Mouse (Mus musculus): Measurements from ENCODE around the gene Tmem14c. TPM values are rescaled to one million over a fixed set of nuclear protein-coding genes. Genes with fewer than 3 reads are reported as not detected.
A peak's percentile ranks its signal among the peaks of the same experiment; 100 is the strongest.

The Tmem14c gene
- polyA plus RNA-seq (2015; fragmentation: Nextera tagmentation; extraction: Ambion mirVana), result 207 and 214 TPM in 2 replicates

GRCm38 (mm10) chr13:41015829-41016634 is at the start of gene Tmem14c:
Gene Tmem14c (plus strand): TSS chr13:41016292.
- peak within 1 kb of the TSS; percentile 97 for H3K27ac ChIP-seq
- peak; percentile 99 for ATAC-seq (replicated peaks; ENCODE audit: low FRiP score)
- H3K27me3 ChIP-seq, result no peaks in the 10 kb centered on the region
- H3K36me3 ChIP-seq, result peaks cover 72% of the 10 kb centered on the region
- peak within 1 kb of the TSS; percentile 65 for H3K9ac ChIP-seq
- peaks cover 15% of the 10 kb centered on the region for H3K4me1 ChIP-seq
- no peaks in the 10 kb centered on the region for H3K9me3 ChIP-seq (replicated peaks)
- WGBS, result under 1% methylated on average over 43 of the region's 43 CpGs
- peak within 1 kb of the TSS; percentile 70 for H3K4me3 ChIP-seq (replicated peaks)
- peak within 1 kb of the TSS; percentile 70 for H3K4me2 ChIP-seq

GRCm38 (mm10) chr13:40967609-40968008 is 48.5 kb upstream of the Tmem14c start:
- H3K4me3 ChIP-seq (replicated peaks), result no peak overlapping the region
- no peaks in the 10 kb centered on the region for H3K27me3 ChIP-seq
- H3K36me3 ChIP-seq, result no peaks in the 10 kb centered on the region
- H3K27ac ChIP-seq, result no peak overlapping the region
- H3K9me3 ChIP-seq (replicated peaks), result no peaks in the 10 kb centered on the region
- H3K9ac ChIP-seq, result no peak overlapping the region
- H3K4me2 ChIP-seq, result no peak overlapping the region
- no peaks in the 10 kb centered on the region for H3K4me1 ChIP-seq
- WGBS, result 93% methylated on average over 10 of the region's 10 CpGs
- no peak for ATAC-seq (replicated peaks; ENCODE audit: low FRiP score)

DNA sequence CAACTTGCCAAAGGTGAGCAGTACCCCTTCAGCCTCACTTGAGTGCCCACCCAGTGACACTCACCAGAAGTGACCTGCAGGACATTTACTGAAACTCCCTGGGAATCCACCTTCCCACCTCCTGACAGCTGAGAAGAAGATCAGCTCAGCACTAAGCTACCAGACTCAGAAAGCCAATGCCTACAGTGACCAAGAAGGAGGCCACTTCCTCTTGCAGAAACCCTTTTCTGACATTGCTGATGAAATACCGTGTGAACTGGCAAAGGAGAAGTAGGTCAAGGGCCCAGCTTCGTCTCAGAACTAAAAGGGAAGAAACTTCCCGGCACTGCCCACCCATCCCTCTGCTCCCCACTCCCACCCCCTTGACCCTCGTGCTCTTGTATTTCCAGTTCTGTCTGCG is 47.5 kb upstream of the Tmem14c start:
- no peak overlapping the region for H3K4me2 ChIP-seq
- ATAC-seq (replicated peaks; ENCODE audit: low FRiP score), result no peak
- no peak overlapping the region for H3K4me3 ChIP-seq (replicated peaks)
- no peaks in the 10 kb centered on the region for H3K9me3 ChIP-seq (replicated peaks)
- H3K27ac ChIP-seq, result no peak overlapping the region
- WGBS, result 60% methylated on average over 5 of the region's 5 CpGs
- no peaks in the 10 kb centered on the region for H3K36me3 ChIP-seq
- H3K4me1 ChIP-seq, result no peaks in the 10 kb centered on the region
- no peaks in the 10 kb centered on the region for H3K27me3 ChIP-seq
- H3K9ac ChIP-seq, result no peak overlapping the region

DNA sequence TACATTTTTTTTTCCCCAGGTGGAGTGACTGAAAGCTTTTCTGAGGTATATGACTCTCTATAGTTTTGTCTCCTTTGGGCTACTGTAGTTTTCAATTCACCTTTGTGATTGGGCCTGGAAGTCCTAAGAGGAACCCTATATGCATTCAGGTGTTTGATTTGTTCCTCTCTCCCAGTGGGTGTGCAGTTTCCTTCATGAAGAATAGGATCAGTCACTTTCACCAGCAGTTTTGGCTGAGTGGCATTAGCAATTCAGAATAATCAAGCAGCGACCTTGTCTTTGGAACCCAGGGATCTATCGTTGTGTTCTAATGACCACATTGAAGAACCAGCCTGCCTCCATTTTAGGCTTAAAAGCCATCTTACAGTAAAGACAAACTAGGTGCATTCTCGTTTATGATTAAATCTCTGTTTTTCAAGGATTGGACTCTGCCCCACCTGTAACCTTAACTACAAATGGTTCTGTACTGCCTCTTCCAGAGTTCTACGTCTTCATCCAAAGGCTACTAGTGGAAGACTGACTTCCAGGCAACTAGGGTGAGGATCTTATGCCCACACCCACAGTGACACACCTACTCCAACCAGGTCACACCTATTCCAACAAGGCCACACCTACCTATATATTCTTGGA is 46.2 kb upstream of the Tmem14c start:
- Histone ChIP-seq H3K27me3 (no peaks in the 10 kb centered on the region), H3K9me3 (replicated peaks) (no peaks in the 10 kb centered on the region), H3K4me3 (replicated peaks) (no peak overlapping the region), H3K27ac (no peak overlapping the region), H3K4me2 (no peak overlapping the region), H3K4me1 (no peaks in the 10 kb centered on the region), H3K36me3 (no peaks in the 10 kb centered on the region), H3K9ac (no peak overlapping the region)
- ATAC-seq (replicated peaks; ENCODE audit: low FRiP score), result no peak
- 91% methylated on average over 4 of the region's 4 CpGs for WGBS

DNA sequence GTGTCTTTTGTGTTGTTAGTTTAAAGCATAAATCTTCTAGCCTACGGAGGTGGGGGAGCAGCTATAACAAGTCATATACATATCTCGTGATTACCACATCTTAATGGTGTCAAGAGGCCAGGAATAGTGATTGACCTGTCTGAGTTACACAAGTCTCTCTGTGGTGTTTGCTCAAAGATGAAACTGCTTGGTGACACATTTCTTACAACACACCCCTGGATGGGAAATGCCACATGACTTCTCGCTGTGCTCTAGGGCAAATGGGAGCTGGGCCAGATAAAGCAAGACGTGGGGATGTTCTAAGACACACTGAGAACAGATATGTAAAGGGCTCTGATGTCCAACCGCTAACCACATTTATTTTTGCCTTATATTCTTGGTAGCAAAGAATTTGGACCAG is 44.8 kb upstream of the Tmem14c start:
- no peak overlapping the region for H3K9ac ChIP-seq
- H3K36me3 ChIP-seq, result no peaks in the 10 kb centered on the region
- H3K4me1 ChIP-seq, result no peaks in the 10 kb centered on the region
- H3K4me2 ChIP-seq, result no peak overlapping the region
- no peak overlapping the region for H3K27ac ChIP-seq
- no peaks in the 10 kb centered on the region for H3K9me3 ChIP-seq (replicated peaks)
- no peak overlapping the region for H3K4me3 ChIP-seq (replicated peaks)
- no peak for ATAC-seq (replicated peaks; ENCODE audit: low FRiP score)
- H3K27me3 ChIP-seq, result no peaks in the 10 kb centered on the region
- 83% methylated on average over 5 of the region's 5 CpGs for WGBS

DNA sequence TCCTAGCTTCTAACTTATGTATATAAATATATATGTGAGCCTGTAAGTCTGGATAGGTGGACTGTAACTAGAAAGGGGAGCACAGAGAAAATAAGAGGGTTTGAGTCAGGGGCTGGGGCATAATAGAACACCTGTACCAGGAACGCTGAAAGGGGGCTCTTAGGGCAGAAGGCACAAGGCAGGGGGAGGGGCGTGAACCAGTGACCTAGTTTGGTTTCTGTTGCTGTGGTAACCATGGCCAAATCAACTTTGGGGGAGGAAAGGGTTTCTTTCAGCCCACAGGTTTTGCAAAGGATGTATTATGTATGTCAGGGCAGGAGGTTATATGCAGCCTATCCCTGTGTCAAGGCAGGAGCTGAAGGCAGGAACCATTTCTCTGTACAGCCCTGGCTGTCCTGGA is 44.3 kb upstream of the Tmem14c start:
- Histone ChIP-seq H3K9me3 (replicated peaks) (no peaks in the 10 kb centered on the region), H3K4me2 (no peak overlapping the region), H3K27ac (no peak overlapping the region), H3K4me3 (replicated peaks) (no peak overlapping the region), H3K36me3 (no peaks in the 10 kb centered on the region), H3K4me1 (no peaks in the 10 kb centered on the region), H3K27me3 (no peaks in the 10 kb centered on the region), H3K9ac (no peak overlapping the region)
- 79% methylated on average over 2 of the region's 2 CpGs for WGBS
- no peak for ATAC-seq (replicated peaks; ENCODE audit: low FRiP score)

- no peaks in the 10 kb centered on the region for H3K27me3 ChIP-seq
- no peak for ATAC-seq (replicated peaks; ENCODE audit: low FRiP score)
- no peak overlapping the region for H3K4me3 ChIP-seq (replicated peaks)
- H3K9ac ChIP-seq, result no peak overlapping the region
- H3K36me3 ChIP-seq, result no peaks in the 10 kb centered on the region
- 86% methylated on average over 5 of the region's 5 CpGs for WGBS
- no peak overlapping the region for H3K4me2 ChIP-seq
- H3K27ac ChIP-seq, result no peak overlapping the region
- H3K9me3 ChIP-seq (replicated peaks), result no peaks in the 10 kb centered on the region
- no peaks in the 10 kb centered on the region for H3K4me1 ChIP-seq
These were observed 43.1 kb upstream of the Tmem14c start for GRCm38 (mm10) chr13:40972976-40973375.

GRCm38 (mm10) chr13:40977609-40978008 is 38.5 kb upstream of the Tmem14c start:
- no peaks in the 10 kb centered on the region for H3K4me1 ChIP-seq
- no peak for ATAC-seq (replicated peaks; ENCODE audit: low FRiP score)
- H3K9me3 ChIP-seq (replicated peaks), result no peaks in the 10 kb centered on the region
- no peaks in the 10 kb centered on the region for H3K36me3 ChIP-seq
- H3K9ac ChIP-seq, result no peak overlapping the region
- no peak overlapping the region for H3K4me3 ChIP-seq (replicated peaks)
- no peak overlapping the region for H3K4me2 ChIP-seq
- WGBS, result 19% methylated on average over 7 of the region's 7 CpGs
- H3K27me3 ChIP-seq, result no peaks in the 10 kb centered on the region
- no peak overlapping the region for H3K27ac ChIP-seq

- Histone ChIP-seq H3K27me3 (no peaks in the 10 kb centered on the region), H3K36me3 (no peaks in the 10 kb centered on the region), H3K4me3 (replicated peaks) (no peak overlapping the region), H3K9ac (no peak overlapping the region), H3K27ac (peak overlapping the region; percentile 10; the same call in 1 of the 2 replicates), H3K9me3 (replicated peaks) (no peaks in the 10 kb centered on the region), H3K4me2 (no peak overlapping the region), H3K4me1 (no peaks in the 10 kb centered on the region)
- no peak for ATAC-seq (replicated peaks; ENCODE audit: low FRiP score)
- WGBS, result 76% methylated on average over 4 of the region's 4 CpGs
These were observed 37.4 kb upstream of the Tmem14c start for GRCm38 (mm10) chr13:40978652-40979051.

GRCm38 (mm10) chr13:40979321-40979720 is 36.8 kb upstream of the Tmem14c start:
- Histone ChIP-seq H3K4me2 (no peak overlapping the region), H3K4me1 (no peaks in the 10 kb centered on the region), H3K36me3 (no peaks in the 10 kb centered on the region), H3K9me3 (replicated peaks) (no peaks in the 10 kb centered on the region), H3K27me3 (no peaks in the 10 kb centered on the region), H3K27ac (peak overlapping the region; percentile 10; the same call in 1 of the 2 replicates), H3K4me3 (replicated peaks) (no peak overlapping the region), H3K9ac (no peak overlapping the region)
- WGBS, result 49% methylated on average over 2 of the region's 2 CpGs
- no peak for ATAC-seq (replicated peaks; ENCODE audit: low FRiP score)

DNA sequence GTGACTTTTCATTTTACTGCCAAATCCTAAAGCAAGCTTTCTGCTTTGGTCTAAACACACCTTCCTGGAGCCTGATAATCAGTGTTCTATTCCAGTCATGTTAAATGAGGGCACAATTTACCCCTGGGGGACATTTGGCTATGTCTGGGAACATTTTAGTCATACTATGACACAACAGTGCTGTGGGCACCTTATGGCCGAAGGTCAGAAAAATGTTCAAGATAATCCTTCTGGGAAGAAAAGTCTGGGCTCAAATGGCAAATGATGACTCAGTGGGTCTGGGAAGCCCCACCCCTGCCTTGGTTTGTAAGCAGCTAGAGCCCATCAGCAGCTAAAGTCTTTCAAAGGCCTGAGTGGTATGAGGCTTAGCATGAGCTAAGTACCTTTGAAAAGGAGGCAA is 33.3 kb upstream of the Tmem14c start:
- no peak for ATAC-seq (replicated peaks; ENCODE audit: low FRiP score)
- Histone ChIP-seq H3K4me3 (replicated peaks) (no peak overlapping the region), H3K9me3 (replicated peaks) (no peaks in the 10 kb centered on the region), H3K9ac (no peak overlapping the region), H3K4me2 (no peak overlapping the region), H3K36me3 (no peaks in the 10 kb centered on the region), H3K4me1 (no peaks in the 10 kb centered on the region), H3K27me3 (no peaks in the 10 kb centered on the region), H3K27ac (no peak overlapping the region)
- 85% methylated on average over 1 of the region's 1 CpGs for WGBS

- Histone ChIP-seq H3K4me3 (replicated peaks) (no peak overlapping the region), H3K9me3 (replicated peaks) (no peaks in the 10 kb centered on the region), H3K27me3 (no peaks in the 10 kb centered on the region), H3K36me3 (no peaks in the 10 kb centered on the region), H3K4me2 (no peak overlapping the region), H3K9ac (no peak overlapping the region), H3K27ac (no peak overlapping the region), H3K4me1 (no peaks in the 10 kb centered on the region)
- no peak for ATAC-seq (replicated peaks; ENCODE audit: low FRiP score)
- 92% methylated on average over 5 of the region's 5 CpGs for WGBS
These were observed 30.0 kb upstream of the Tmem14c start for GRCm38 (mm10) chr13:40986081-40986480.

Measured in kidney, embryonic 15.5 days (tissue).